Mouse (Mus musculus) ES-Bruce4 (cell line): ENCODE measurements at regions not wholly inside any gene's neighbourhood (a gene's known extent, or its start where the extent isn't known, plus 50 kb on each side); places are given as distances from the start of the nearest gene placed in this dataset.

Experiments
- H3K27ac ChIP-seq: 2 replicates; pipeline ENCODE4 v1.5.1; 2012; ENCODE audit warnings: low read length, inconsistent platforms; ENCODE audit not compliant: insufficient read depth
- H3K27me3 ChIP-seq: 2 replicates; pipeline ENCODE4 v1.6.1; 2012; ENCODE audit warnings: mild to moderate bottlenecking, low read length, inconsistent platforms; ENCODE audit not compliant: control insufficient read depth, poor library complexity, insufficient read depth, severe bottlenecking
- H3K36me3 ChIP-seq: 2 replicates; pipeline ENCODE4 v1.6.1; 2012; ENCODE audit warnings: inconsistent platforms, mild to moderate bottlenecking, low read length, moderate library complexity; ENCODE audit not compliant: control insufficient read depth, poor library complexity, insufficient read depth, severe bottlenecking
- H3K4me1 ChIP-seq: one replicate; pipeline ENCODE4 v1.8.1; 2011; ENCODE audit warnings: low read length; ENCODE audit not compliant: control insufficient read depth, insufficient read depth
- H3K4me3 ChIP-seq: 2 replicates; pipeline ENCODE4 v1.5.1; 2011; ENCODE audit warnings: low read depth, mild to moderate bottlenecking, low read length
- H3K9ac ChIP-seq: 2 replicates; pipeline ENCODE4 v1.6.1; 2012; ENCODE audit warnings: low read depth, mild to moderate bottlenecking, inconsistent platforms; ENCODE audit not compliant: poor library complexity, severe bottlenecking
- H3K9me3 ChIP-seq: replicated peaks from 2 replicates; pipeline ENCODE4 v1.6.1; 2012; ENCODE audit warnings: mild to moderate bottlenecking, low read length, inconsistent platforms; ENCODE audit not compliant: control insufficient read depth, poor library complexity, insufficient read depth, severe bottlenecking
- CTCF ChIP-seq: IDR thresholded peaks from one replicate; pipeline ENCODE4 v1.8.1; 2011; ENCODE audit warnings: low read depth, low read length
- EP300 ChIP-seq: IDR thresholded peaks from 2 replicates; pipeline ENCODE4 v1.6.1; 2011; ENCODE audit warnings: low read depth, low read length; ENCODE audit not compliant: insufficient read depth
- POLR2A ChIP-seq: IDR thresholded peaks from one replicate; pipeline ENCODE4 v1.8.1; 2011; ENCODE audit warnings: low read length; ENCODE audit not compliant: insufficient read depth

- Histone ChIP-seq H3K27ac (no peak overlapping the region), H3K9ac (no peak overlapping the region), H3K4me1 (no peaks in the 10 kb centered on the region), H3K9me3 (no peaks in the 10 kb centered on the region), H3K36me3 (no peaks in the 10 kb centered on the region), H3K27me3 (no peaks in the 10 kb centered on the region), H3K4me3 (no peak overlapping the region)
- TF ChIP-seq POLR2A, result no peak
- TF ChIP-seq CTCF, result no peak
- no peak for TF ChIP-seq EP300
These were observed 209.3 kb downstream of the Drd1 start for GRCm38 (mm10) chr13:53846221-53846620.

GRCm38 (mm10) chr13:53845786-53846185, 209.7 kb downstream of the Drd1 start:
- H3K27ac ChIP-seq, result no peak overlapping the region
- H3K4me3 ChIP-seq, result no peak overlapping the region
- H3K36me3 ChIP-seq, result no peaks in the 10 kb centered on the region
- TF ChIP-seq CTCF, result no peak
- TF ChIP-seq EP300, result no peak
- TF ChIP-seq POLR2A, result no peak
- H3K4me1 ChIP-seq, result no peaks in the 10 kb centered on the region
- H3K9ac ChIP-seq, result no peak overlapping the region
- H3K27me3 ChIP-seq, result no peaks in the 10 kb centered on the region
- no peaks in the 10 kb centered on the region for H3K9me3 ChIP-seq

- TF ChIP-seq EP300, result no peak
- no peak for TF ChIP-seq CTCF
- TF ChIP-seq POLR2A, result no peak
- H3K27ac ChIP-seq, result no peak overlapping the region
- H3K9ac ChIP-seq, result no peak overlapping the region
- H3K27me3 ChIP-seq, result no peaks in the 10 kb centered on the region; the same call in 1 of the 2 replicates
- H3K4me3 ChIP-seq, result no peak overlapping the region
- no peaks in the 10 kb centered on the region for H3K9me3 ChIP-seq
- H3K4me1 ChIP-seq, result no peaks in the 10 kb centered on the region
- H3K36me3 ChIP-seq, result no peaks in the 10 kb centered on the region
These were observed 229.4 kb downstream of the Drd1 start for GRCm38 (mm10) chr13:53825957-53826580.

GRCm38 (mm10) chr13:53822061-53822460, 233.4 kb downstream of the Drd1 start:
- H3K9ac ChIP-seq, result no peak overlapping the region
- no peaks in the 10 kb centered on the region for H3K36me3 ChIP-seq
- H3K27ac ChIP-seq, result no peak overlapping the region
- no peak overlapping the region for H3K4me3 ChIP-seq
- no peaks in the 10 kb centered on the region; the same call in 1 of the 2 replicates for H3K27me3 ChIP-seq
- no peaks in the 10 kb centered on the region for H3K9me3 ChIP-seq
- no peak for TF ChIP-seq POLR2A
- TF ChIP-seq CTCF, result no peak
- TF ChIP-seq EP300, result no peak
- no peaks in the 10 kb centered on the region for H3K4me1 ChIP-seq

- no peak for TF ChIP-seq EP300
- TF ChIP-seq POLR2A, result no peak
- no peak for TF ChIP-seq CTCF
- Histone ChIP-seq H3K9ac (no peak overlapping the region), H3K4me1 (no peaks in the 10 kb centered on the region), H3K9me3 (no peaks in the 10 kb centered on the region), H3K27ac (no peak overlapping the region), H3K27me3 (no peaks in the 10 kb centered on the region), H3K36me3 (no peaks in the 10 kb centered on the region), H3K4me3 (no peak overlapping the region)
These were observed 239.9 kb downstream of the Drd1 start for GRCm38 (mm10) chr13:53815629-53816028.

GRCm38 (mm10) chr13:53814088-53814487, 241.4 kb downstream of the Drd1 start:
- Histone ChIP-seq H3K27me3 (no peaks in the 10 kb centered on the region), H3K9ac (no peak overlapping the region), H3K36me3 (no peaks in the 10 kb centered on the region), H3K27ac (no peak overlapping the region), H3K4me1 (no peaks in the 10 kb centered on the region), H3K9me3 (no peaks in the 10 kb centered on the region), H3K4me3 (no peak overlapping the region)
- TF ChIP-seq CTCF (no peak), EP300 (no peak), POLR2A (no peak)
